Mouse (Mus musculus): ENCODE data around the gene Kctd2. TPM values are rescaled to one million over a fixed set of nuclear protein-coding genes. Genes with fewer than 3 reads are reported as not detected.

Gene Kctd2
- polyA plus RNA-seq, 1 experiment from 2014 or later: 17.8 TPM

GRCm38 (mm10) chr11:115439906-115440595 is 20.1 kb downstream of the Kctd2 start, which contains the start of gene Trim80:
TSS of gene Trim80 (plus strand) at chr11:115440545.
- peaks cover 3% of the 10 kb centered on the region; the same call in 1 of the 2 replicates for H3K4me1 ChIP-seq (ENCODE audit: control insufficient read depth, insufficient read depth, low read length)
- H3K9me3 ChIP-seq (replicated peaks; ENCODE audit: control insufficient read depth, low read length): no peaks in the 10 kb centered on the region
- no peak within 1 kb of the TSS for H3K9ac ChIP-seq (ENCODE audit: low read length)
- H3K27me3 ChIP-seq (replicated peaks; ENCODE audit: control insufficient read depth, insufficient read depth, low read length): no peaks in the 10 kb centered on the region
- no peaks in the 10 kb centered on the region for H3K36me3 ChIP-seq (ENCODE audit: control insufficient read depth, insufficient read depth, low read length)
- no peak within 1 kb of the TSS for H3K4me3 ChIP-seq (ENCODE audit: low read depth, low read length)
- no peak within 1 kb of the TSS for H3K27ac ChIP-seq (ENCODE audit: low read depth, low read length)
- no peak within 1 kb of the TSS for H3K4me2 ChIP-seq (ENCODE audit: low read length)
- no peak for ATAC-seq
- DNase-seq (ENCODE audit: low spot score): no peak
- 90% methylated on average over 9 of the region's 9 CpGs for WGBS

- no peak overlapping the region for H3K9ac ChIP-seq (ENCODE audit: low read length)
- H3K4me3 ChIP-seq (ENCODE audit: low read depth, low read length): no peak overlapping the region
- WGBS: 57% methylated on average over 15 of the region's 15 CpGs
- H3K4me1 ChIP-seq (ENCODE audit: control insufficient read depth, insufficient read depth, low read length): no peaks in the 10 kb centered on the region
- H3K9me3 ChIP-seq (replicated peaks; ENCODE audit: control insufficient read depth, low read length): no peaks in the 10 kb centered on the region
- H3K4me2 ChIP-seq (ENCODE audit: low read length): no peak overlapping the region
- ATAC-seq (no peak), DNase-seq (ENCODE audit: low spot score) (no peak)
- no peaks in the 10 kb centered on the region for H3K36me3 ChIP-seq (ENCODE audit: control insufficient read depth, insufficient read depth, low read length)
- H3K27me3 ChIP-seq (replicated peaks; ENCODE audit: control insufficient read depth, insufficient read depth, low read length): no peaks in the 10 kb centered on the region
- H3K27ac ChIP-seq (ENCODE audit: low read depth, low read length): no peak overlapping the region
Observed at GRCm38 (mm10) chr11:115441417-115441816, 21.5 kb downstream of the Kctd2 start.

- H3K4me3 ChIP-seq (ENCODE audit: low read depth, low read length): no peak overlapping the region
- H3K36me3 ChIP-seq (ENCODE audit: control insufficient read depth, insufficient read depth, low read length): no peaks in the 10 kb centered on the region
- no peaks in the 10 kb centered on the region for H3K4me1 ChIP-seq (ENCODE audit: control insufficient read depth, insufficient read depth, low read length)
- no peak for DNase-seq (ENCODE audit: low spot score)
- ATAC-seq: no peak
- H3K27ac ChIP-seq (ENCODE audit: low read depth, low read length): no peak overlapping the region
- H3K27me3 ChIP-seq (replicated peaks; ENCODE audit: control insufficient read depth, insufficient read depth, low read length): no peaks in the 10 kb centered on the region
- no peaks in the 10 kb centered on the region for H3K9me3 ChIP-seq (replicated peaks; ENCODE audit: control insufficient read depth, low read length)
- no peak overlapping the region for H3K4me2 ChIP-seq (ENCODE audit: low read length)
- H3K9ac ChIP-seq (ENCODE audit: low read length): no peak overlapping the region
- WGBS: 86% methylated on average over 3 of the region's 3 CpGs
Observed at GRCm38 (mm10) chr11:115446906-115447305, 27.0 kb downstream of the Kctd2 start.

GRCm38 (mm10) chr11:115447321-115447885 is 27.5 kb downstream of the Kctd2 start:
- 90% methylated on average over 11 of the region's 11 CpGs for WGBS
- no peaks in the 10 kb centered on the region for H3K27me3 ChIP-seq (replicated peaks; ENCODE audit: control insufficient read depth, insufficient read depth, low read length)
- no peak overlapping the region for H3K4me2 ChIP-seq (ENCODE audit: low read length)
- ATAC-seq (no peak), DNase-seq (ENCODE audit: low spot score) (no peak)
- H3K4me1 ChIP-seq (ENCODE audit: control insufficient read depth, insufficient read depth, low read length): no peaks in the 10 kb centered on the region
- no peak overlapping the region for H3K9ac ChIP-seq (ENCODE audit: low read length)
- H3K36me3 ChIP-seq (ENCODE audit: control insufficient read depth, insufficient read depth, low read length): no peaks in the 10 kb centered on the region
- no peak overlapping the region for H3K4me3 ChIP-seq (ENCODE audit: low read depth, low read length)
- no peak overlapping the region for H3K27ac ChIP-seq (ENCODE audit: low read depth, low read length)
- H3K9me3 ChIP-seq (replicated peaks; ENCODE audit: control insufficient read depth, low read length): no peaks in the 10 kb centered on the region

GRCm38 (mm10) chr11:115448075-115448474 is 28.1 kb downstream of the Kctd2 start:
- no peak for ATAC-seq
- Histone ChIP-seq H3K27ac (ENCODE audit: low read depth, low read length) (no peak overlapping the region), H3K36me3 (ENCODE audit: control insufficient read depth, insufficient read depth, low read length) (no peaks in the 10 kb centered on the region), H3K4me2 (ENCODE audit: low read length) (no peak overlapping the region), H3K27me3 (replicated peaks; ENCODE audit: control insufficient read depth, insufficient read depth, low read length) (no peaks in the 10 kb centered on the region), H3K4me1 (ENCODE audit: control insufficient read depth, insufficient read depth, low read length) (no peaks in the 10 kb centered on the region), H3K4me3 (ENCODE audit: low read depth, low read length) (no peak overlapping the region), H3K9me3 (replicated peaks; ENCODE audit: control insufficient read depth, low read length) (no peaks in the 10 kb centered on the region), H3K9ac (ENCODE audit: low read length) (no peak overlapping the region)
- 87% methylated on average over 16 of the region's 16 CpGs for WGBS
- DNase-seq (ENCODE audit: low spot score): no peak

- no peak overlapping the region for H3K4me2 ChIP-seq (ENCODE audit: low read length)
- no peaks in the 10 kb centered on the region for H3K27me3 ChIP-seq (replicated peaks; ENCODE audit: control insufficient read depth, insufficient read depth, low read length)
- no peak overlapping the region for H3K27ac ChIP-seq (ENCODE audit: low read depth, low read length)
- H3K4me3 ChIP-seq (ENCODE audit: low read depth, low read length): no peak overlapping the region
- DNase-seq (ENCODE audit: low spot score): no peak
- H3K9ac ChIP-seq (ENCODE audit: low read length): no peak overlapping the region
- H3K36me3 ChIP-seq (ENCODE audit: control insufficient read depth, insufficient read depth, low read length): no peaks in the 10 kb centered on the region
- no peaks in the 10 kb centered on the region for H3K9me3 ChIP-seq (replicated peaks; ENCODE audit: control insufficient read depth, low read length)
- 69% methylated on average over 7 of the region's 7 CpGs for WGBS
- ATAC-seq: no peak
- H3K4me1 ChIP-seq (ENCODE audit: control insufficient read depth, insufficient read depth, low read length): no peaks in the 10 kb centered on the region
Observed at GRCm38 (mm10) chr11:115448998-115449397, 29.1 kb downstream of the Kctd2 start.

- H3K4me1 ChIP-seq (ENCODE audit: control insufficient read depth, insufficient read depth, low read length): no peaks in the 10 kb centered on the region
- 94% methylated on average over 7 of the region's 7 CpGs for WGBS
- ATAC-seq: no peak
- no peaks in the 10 kb centered on the region for H3K36me3 ChIP-seq (ENCODE audit: control insufficient read depth, insufficient read depth, low read length)
- H3K4me3 ChIP-seq (ENCODE audit: low read depth, low read length): no peak overlapping the region
- H3K9me3 ChIP-seq (replicated peaks; ENCODE audit: control insufficient read depth, low read length): no peaks in the 10 kb centered on the region
- no peak overlapping the region for H3K4me2 ChIP-seq (ENCODE audit: low read length)
- H3K27ac ChIP-seq (ENCODE audit: low read depth, low read length): no peak overlapping the region
- H3K9ac ChIP-seq (ENCODE audit: low read length): no peak overlapping the region
- H3K27me3 ChIP-seq (replicated peaks; ENCODE audit: control insufficient read depth, insufficient read depth, low read length): no peaks in the 10 kb centered on the region
- no peak for DNase-seq (ENCODE audit: low spot score)
Observed at GRCm38 (mm10) chr11:115450176-115450575, 30.2 kb downstream of the Kctd2 start.

GRCm38 (mm10) chr11:115451781-115452241 is 31.9 kb downstream of the Kctd2 start:
- Histone ChIP-seq H3K36me3 (ENCODE audit: control insufficient read depth, insufficient read depth, low read length) (no peaks in the 10 kb centered on the region), H3K4me3 (ENCODE audit: low read depth, low read length) (no peak overlapping the region), H3K27me3 (replicated peaks; ENCODE audit: control insufficient read depth, insufficient read depth, low read length) (no peaks in the 10 kb centered on the region), H3K27ac (ENCODE audit: low read depth, low read length) (no peak overlapping the region), H3K4me1 (ENCODE audit: control insufficient read depth, insufficient read depth, low read length) (no peaks in the 10 kb centered on the region), H3K9ac (ENCODE audit: low read length) (no peak overlapping the region), H3K9me3 (replicated peaks; ENCODE audit: control insufficient read depth, low read length) (no peaks in the 10 kb centered on the region), H3K4me2 (ENCODE audit: low read length) (no peak overlapping the region)
- no peak for DNase-seq (ENCODE audit: low spot score)
- 83% methylated on average over 8 of the region's 8 CpGs for WGBS
- no peak for ATAC-seq

- Histone ChIP-seq H3K9ac (ENCODE audit: low read length) (no peak overlapping the region), H3K27me3 (replicated peaks; ENCODE audit: control insufficient read depth, insufficient read depth, low read length) (no peaks in the 10 kb centered on the region), H3K4me1 (ENCODE audit: control insufficient read depth, insufficient read depth, low read length) (no peaks in the 10 kb centered on the region), H3K9me3 (replicated peaks; ENCODE audit: control insufficient read depth, low read length) (no peaks in the 10 kb centered on the region), H3K36me3 (ENCODE audit: control insufficient read depth, insufficient read depth, low read length) (no peaks in the 10 kb centered on the region), H3K27ac (ENCODE audit: low read depth, low read length) (no peak overlapping the region), H3K4me2 (ENCODE audit: low read length) (no peak overlapping the region), H3K4me3 (ENCODE audit: low read depth, low read length) (no peak overlapping the region)
- ATAC-seq (no peak), DNase-seq (ENCODE audit: low spot score) (no peak)
- 64% methylated on average over 7 of the region's 7 CpGs for WGBS
Observed at GRCm38 (mm10) chr11:115452281-115452860, 32.4 kb downstream of the Kctd2 start.
